Mouse (Mus musculus) embryonic facial prominence, embryonic 15.5 days (tissue): Measurements from ENCODE around the gene Poc1a. TPM values are rescaled to one million over a fixed set of nuclear protein-coding genes. Genes with fewer than 3 reads are reported as not detected.

Experiments used
- ATAC-seq: fragments of 200-750 bp; cut with Nextera tagmentation; 2 replicates; pipeline ENCODE4 v1.8.0; 2017; ENCODE audit warnings: low read depth, moderate TSS enrichment; ENCODE audit not compliant: insufficient number of reproducible peaks, low FRiP score, low TSS enrichment
- H3K27ac ChIP-seq: fragments of 300-500 bp; sonication (generic); replicated peaks from 2 replicates; pipeline ENCODE4 v1.5.1; 2015; ENCODE audit warnings: mild to moderate bottlenecking, inconsistent platforms
- H3K27me3 ChIP-seq: fragments of 300-500 bp; sonication (generic); 2 replicates; pipeline ENCODE4 v1.6.1; 2015; ENCODE audit warnings: inconsistent platforms
- H3K36me3 ChIP-seq: fragments of 300-500 bp; sonication (generic); 2 replicates; pipeline ENCODE4 v1.6.1; 2015; ENCODE audit warnings: mild to moderate bottlenecking, inconsistent platforms
- H3K4me1 ChIP-seq: fragments of 300-500 bp; sonication (generic); 2 replicates; pipeline ENCODE4 v1.6.1; 2015; ENCODE audit warnings: inconsistent platforms
- H3K4me2 ChIP-seq: fragments of 300-500 bp; sonication (generic); replicated peaks from 2 replicates; pipeline ENCODE4 v1.6.1; 2015; ENCODE audit warnings: mild to moderate bottlenecking, inconsistent platforms
- H3K4me3 ChIP-seq: fragments of 300-500 bp; sonication (generic); replicated peaks from 2 replicates; pipeline ENCODE4 v1.5.1; 2015; ENCODE audit warnings: mild to moderate bottlenecking, inconsistent platforms
- H3K9ac ChIP-seq: fragments of 300-500 bp; sonication (generic); 2 replicates; pipeline ENCODE4 v1.6.1; 2015; ENCODE audit warnings: inconsistent platforms
- H3K9me3 ChIP-seq: fragments of 300-500 bp; sonication (generic); replicated peaks from 2 replicates; pipeline ENCODE4 v1.6.1; 2016; ENCODE audit warnings: inconsistent platforms
- WGBS: fragments of 180-500 bp; shearing (Covaris S2); methylation state at CpG from one replicate; pipeline ENCODE4 v1.1.7; 2015; 5-methylcytosine and 5-hydroxymethylcytosine counted together
- polyA plus RNA-seq: library from polyadenylated mRNA; unstranded; fragments of >200 nt; fragmentation: Nextera tagmentation; extraction: Ambion mirVana; gene quantifications from 2 replicates; pipeline ENCODE4 v1.2.1, GENCODE M21; 2015

Poc1a gene
- polyA plus RNA-seq, 1 experiment from 2014 or later: 32.8 TPM

DNA sequence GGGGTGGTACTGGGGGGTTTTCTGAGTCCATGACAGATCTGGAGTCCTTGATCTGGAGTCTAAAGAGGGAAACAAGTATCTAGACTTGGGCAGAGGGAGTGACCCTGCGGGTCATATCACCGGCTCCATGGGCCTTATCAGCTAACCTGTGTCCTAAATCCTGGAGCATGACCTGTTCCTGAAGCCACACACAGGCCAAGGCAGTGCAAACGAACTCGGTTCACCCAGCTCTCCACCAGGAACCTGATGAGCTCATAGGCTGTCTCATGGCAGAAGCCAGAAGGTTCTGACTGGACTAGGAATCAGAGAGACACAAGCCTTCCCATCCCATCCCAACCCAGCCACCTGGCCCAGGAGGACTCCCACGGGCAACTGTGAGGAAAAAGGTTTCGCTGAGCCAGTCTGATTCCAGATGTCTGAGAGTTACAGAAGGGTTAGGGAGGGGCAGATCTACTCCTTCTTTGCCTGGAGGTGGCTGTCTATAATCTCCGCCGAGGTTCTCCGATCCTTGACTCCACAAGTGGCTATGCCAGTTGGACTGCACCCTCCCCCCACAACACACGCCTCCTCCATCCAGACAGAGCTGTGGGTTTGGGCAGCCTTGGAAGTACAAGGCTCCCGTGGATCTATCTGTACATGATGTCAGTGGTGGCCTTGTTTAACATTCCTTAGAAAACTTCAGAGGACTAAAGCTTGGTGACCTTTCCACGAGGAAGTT lies 15.3 kb upstream of the Poc1a start:
- Histone ChIP-seq H3K27ac (no peak overlapping the region), H3K27me3 (no peaks in the 10 kb centered on the region), H3K9ac (no peak overlapping the region), H3K4me1 (0 out of 2 replicates have a peak, but pooled peaks cover 12% of the 10 kb centered on the region), H3K4me3 (no peak overlapping the region), H3K4me2 (no peak overlapping the region), H3K36me3 (no peaks in the 10 kb centered on the region), H3K9me3 (no peaks in the 10 kb centered on the region)
- 56% methylated on average over 12 of the region's 12 CpGs for WGBS
- 0 out of 2 replicates have a peak, but pooled peaks have one; percentile 21 for ATAC-seq

DNA sequence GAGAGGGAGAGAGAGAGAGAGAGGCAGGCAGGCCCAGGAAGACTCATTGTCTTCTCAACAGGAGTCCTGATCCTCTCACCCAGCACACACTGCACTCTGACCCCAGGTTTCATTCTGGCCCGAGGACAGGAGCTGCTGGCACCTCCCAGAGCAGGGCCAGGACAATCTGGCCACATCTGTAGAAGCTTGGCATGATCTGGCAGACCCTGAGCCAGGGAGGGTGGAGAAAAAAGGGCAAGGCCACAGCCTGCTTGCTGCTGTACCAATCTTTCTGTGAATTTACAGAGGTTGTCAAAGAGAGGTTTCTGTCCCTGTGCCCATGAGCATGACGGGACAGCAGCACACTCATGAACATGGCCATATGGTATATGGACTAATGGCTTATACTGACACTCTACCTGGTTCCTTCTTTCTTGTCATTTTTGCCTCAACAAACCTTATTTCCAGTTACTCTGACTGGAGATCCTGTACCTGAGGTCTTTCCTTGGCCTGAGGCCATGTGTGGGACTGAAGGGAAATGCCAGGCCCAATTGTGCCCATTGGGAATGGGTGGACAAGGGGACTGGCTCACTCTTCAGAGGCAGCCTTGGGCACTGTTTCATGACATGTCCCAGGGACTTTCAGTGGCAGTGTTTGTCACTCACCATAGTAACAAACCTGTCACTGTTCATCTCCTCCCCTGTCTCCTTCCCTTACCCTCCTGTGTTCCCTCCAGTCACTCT lies 13.8 kb upstream of the Poc1a start:
- H3K27me3 ChIP-seq: no peaks in the 10 kb centered on the region
- H3K4me1 ChIP-seq: 0 out of 2 replicates have a peak, but pooled peaks cover 12% of the 10 kb centered on the region
- H3K36me3 ChIP-seq: no peaks in the 10 kb centered on the region
- ATAC-seq: no peak
- H3K4me3 ChIP-seq: no peak overlapping the region
- whole genome bisulfite sequencing: 51% methylated on average over 2 of the region's 2 CpGs
- no peaks in the 10 kb centered on the region for H3K9me3 ChIP-seq
- no peak overlapping the region for H3K4me2 ChIP-seq
- no peak overlapping the region for H3K27ac ChIP-seq
- H3K9ac ChIP-seq: no peak overlapping the region

- Histone ChIP-seq H3K9ac (no peak overlapping the region), H3K4me1 (0 out of 2 replicates have a peak, but pooled peaks cover 12% of the 10 kb centered on the region), H3K4me2 (no peak overlapping the region), H3K9me3 (no peaks in the 10 kb centered on the region), H3K4me3 (no peak overlapping the region), H3K36me3 (no peaks in the 10 kb centered on the region), H3K27me3 (no peaks in the 10 kb centered on the region), H3K27ac (no peak overlapping the region)
- ATAC-seq: no peak
- WGBS: 42% methylated on average over 4 of the region's 4 CpGs
Measured at GRCm38 (mm10) chr9:106268421-106268820, 12.4 kb upstream of the Poc1a start.

GRCm38 (mm10) chr9:106269076-106269788 lies 11.6 kb upstream of the Poc1a start:
- Histone ChIP-seq H3K27me3 (no peaks in the 10 kb centered on the region), H3K4me1 (0 out of 2 replicates have a peak, but pooled peaks cover 12% of the 10 kb centered on the region), H3K36me3 (no peaks in the 10 kb centered on the region), H3K4me3 (no peak overlapping the region), H3K27ac (no peak overlapping the region), H3K9me3 (no peaks in the 10 kb centered on the region), H3K4me2 (no peak overlapping the region), H3K9ac (no peak overlapping the region)
- no peak for ATAC-seq
- WGBS: 54% methylated on average over 9 of the region's 9 CpGs

DNA sequence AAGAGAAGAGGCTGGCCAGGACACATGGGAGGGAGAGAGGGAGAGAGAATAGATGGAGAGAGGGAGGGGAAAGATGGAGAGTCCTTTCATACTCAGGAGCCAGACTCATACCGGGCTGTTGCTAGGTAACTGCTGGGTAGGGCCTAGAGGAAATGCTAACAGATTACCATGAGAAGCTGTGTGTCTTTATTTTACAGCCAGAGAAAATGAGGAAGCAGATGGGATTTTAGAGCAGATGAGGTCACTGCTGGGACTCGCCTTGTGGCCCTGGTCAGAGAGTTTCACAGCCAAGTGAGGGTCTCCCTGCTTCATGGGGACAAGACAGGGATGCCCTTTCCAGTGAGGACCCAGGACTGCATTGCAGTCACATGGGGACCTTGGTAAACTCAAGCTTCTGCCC lies 11.0 kb upstream of the Poc1a start:
- 29% methylated on average over 2 of the region's 2 CpGs for WGBS
- ATAC-seq: no peak
- Histone ChIP-seq H3K27ac (no peak overlapping the region), H3K36me3 (no peaks in the 10 kb centered on the region), H3K4me1 (0 out of 2 replicates have a peak, but pooled peaks cover 12% of the 10 kb centered on the region), H3K4me2 (no peak overlapping the region), H3K9me3 (no peaks in the 10 kb centered on the region), H3K27me3 (no peaks in the 10 kb centered on the region), H3K9ac (no peak overlapping the region), H3K4me3 (no peak overlapping the region)

DNA sequence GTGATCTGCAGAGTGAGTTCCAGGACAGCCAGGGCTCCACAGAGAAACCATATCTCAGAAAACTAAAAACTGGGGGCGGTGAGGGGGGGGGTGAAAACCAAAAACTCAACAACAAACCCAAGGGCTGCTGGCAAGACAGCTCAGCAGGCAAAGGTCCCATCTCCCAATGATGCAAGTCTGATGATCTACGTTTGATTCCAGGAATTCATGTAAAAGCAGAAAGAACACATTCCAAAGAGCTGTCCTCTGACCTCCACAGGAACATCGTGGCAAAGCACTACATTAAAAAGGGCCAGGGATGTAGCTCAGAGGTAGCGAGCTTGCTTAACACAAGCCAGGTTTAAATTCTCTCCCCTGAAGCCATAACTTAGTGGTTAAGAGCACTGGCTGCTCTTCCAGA lies 10.2 kb upstream of the Poc1a start:
- H3K4me3 ChIP-seq: no peak overlapping the region
- no peaks in the 10 kb centered on the region for H3K27me3 ChIP-seq
- 0 out of 2 replicates have a peak, but pooled peaks cover 7% of the 10 kb centered on the region for H3K4me1 ChIP-seq
- ATAC-seq: no peak
- no peak overlapping the region for H3K9ac ChIP-seq
- H3K4me2 ChIP-seq: no peak overlapping the region
- H3K36me3 ChIP-seq: no peaks in the 10 kb centered on the region
- no peak overlapping the region for H3K27ac ChIP-seq
- 48% methylated on average over 4 of the region's 4 CpGs for WGBS
- no peaks in the 10 kb centered on the region for H3K9me3 ChIP-seq

- Histone ChIP-seq H3K4me1 (0 out of 2 replicates have a peak, but pooled peaks cover 4% of the 10 kb centered on the region), H3K27me3 (no peaks in the 10 kb centered on the region), H3K4me3 (no peak overlapping the region), H3K4me2 (no peak overlapping the region), H3K27ac (no peak overlapping the region), H3K36me3 (no peaks in the 10 kb centered on the region), H3K9me3 (no peaks in the 10 kb centered on the region), H3K9ac (no peak overlapping the region)
- 95% methylated on average over 1 of the region's 1 CpGs for WGBS
- no peak for ATAC-seq
Measured at GRCm38 (mm10) chr9:106272288-106272687, 8.6 kb upstream of the Poc1a start.

GRCm38 (mm10) chr9:106273276-106273675 lies 7.6 kb upstream of the Poc1a start:
- ATAC-seq: no peak
- no peak overlapping the region for H3K4me2 ChIP-seq
- no peak overlapping the region for H3K9ac ChIP-seq
- no peaks in the 10 kb centered on the region for H3K36me3 ChIP-seq
- 0 out of 2 replicates have a peak, but pooled peaks cover 4% of the 10 kb centered on the region for H3K4me1 ChIP-seq
- WGBS: 85% methylated on average over 12 of the region's 12 CpGs
- H3K9me3 ChIP-seq: no peaks in the 10 kb centered on the region
- no peak overlapping the region for H3K4me3 ChIP-seq
- no peaks in the 10 kb centered on the region for H3K27me3 ChIP-seq
- H3K27ac ChIP-seq: no peak overlapping the region

- 67% methylated on average over 4 of the region's 4 CpGs for WGBS
- no peak overlapping the region for H3K4me2 ChIP-seq
- 0 out of 2 replicates have a peak, but pooled peaks cover 4% of the 10 kb centered on the region for H3K4me1 ChIP-seq
- H3K9ac ChIP-seq: no peak overlapping the region
- no peak overlapping the region for H3K27ac ChIP-seq
- no peaks in the 10 kb centered on the region for H3K9me3 ChIP-seq
- no peaks in the 10 kb centered on the region for H3K27me3 ChIP-seq
- no peak overlapping the region for H3K4me3 ChIP-seq
- no peaks in the 10 kb centered on the region for H3K36me3 ChIP-seq
- ATAC-seq: no peak
Measured at GRCm38 (mm10) chr9:106273791-106274190, 7.1 kb upstream of the Poc1a start.

GRCm38 (mm10) chr9:106274652-106275180 lies 6.1 kb upstream of the Poc1a start:
- H3K27ac ChIP-seq: no peak overlapping the region
- 52% methylated on average over 8 of the region's 8 CpGs for WGBS

DNA sequence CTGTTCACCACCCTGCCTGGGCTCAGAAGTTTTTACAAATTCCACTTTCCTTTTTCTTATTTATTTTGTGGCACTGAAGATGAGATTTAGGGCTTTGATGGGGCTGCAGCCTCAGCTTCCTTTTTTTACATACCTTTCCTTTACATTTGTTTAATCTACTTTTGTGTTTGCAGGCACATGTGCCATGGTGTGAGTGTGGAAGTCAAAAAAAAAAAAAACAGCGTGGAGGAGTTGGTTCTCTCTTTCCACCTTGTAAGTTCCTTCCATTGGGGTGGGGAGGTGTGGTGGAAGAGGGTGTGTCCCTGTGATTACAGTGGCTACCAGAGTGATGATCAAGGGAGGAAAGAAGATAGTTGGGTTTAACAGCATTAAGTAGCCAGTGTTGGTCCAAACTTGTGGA lies 5.1 kb upstream of the Poc1a start:
- 68% methylated on average over 1 of the region's 1 CpGs for WGBS
- Histone ChIP-seq H3K9ac (no peak overlapping the region), H3K27ac (no peak overlapping the region), H3K27me3 (no peaks in the 10 kb centered on the region), H3K4me3 (no peak overlapping the region), H3K9me3 (no peaks in the 10 kb centered on the region), H3K4me1 (0 out of 2 replicates have a peak, but pooled peaks cover 5% of the 10 kb centered on the region), H3K4me2 (no peak overlapping the region), H3K36me3 (no peaks in the 10 kb centered on the region)
- ATAC-seq: no peak

More at GRCm38 (mm10) chr9:106274652-106275180, 6.1 kb upstream of the Poc1a start:
- H3K4me3 ChIP-seq: no peak overlapping the region
- 0 out of 2 replicates have a peak, but pooled peaks cover 4% of the 10 kb centered on the region for H3K4me1 ChIP-seq
- no peaks in the 10 kb centered on the region for H3K36me3 ChIP-seq
- no peak overlapping the region for H3K9ac ChIP-seq
- no peak overlapping the region for H3K4me2 ChIP-seq
- ATAC-seq: no peak
- H3K9me3 ChIP-seq: no peaks in the 10 kb centered on the region
- H3K27me3 ChIP-seq: no peaks in the 10 kb centered on the region
